Mouse (Mus musculus) embryo, embryonic 11.5 days (tissue): ENCODE measurements around the gene Fasn.
A peak's percentile ranks its signal among the peaks of the same experiment; 100 is the strongest.
"Not testable (repeated sequence)": the region's sequence is repeated elsewhere in the genome, so short reads cannot be mapped to it uniquely, and the experiment has no call there.

Experiments used
- DNase-seq: peaks from one replicate; pipeline ENCODE4 v3.0.0-alpha.2; 2012; ENCODE audit warnings: low read depth, low spot score

Gene Fasn

GRCm38 (mm10) chr11:120823956-120824786 is at the start of gene Fasn:
Gene Fasn (minus strand): TSS chr11:120824547.
- DNase-seq = peak; percentile 97

- no peak for DNase-seq
Observed at GRCm38 (mm10) chr11:120873206-120873605, 48.9 kb upstream of the Fasn start.

- no peak for DNase-seq
Observed at GRCm38 (mm10) chr11:120871521-120871920, 47.2 kb upstream of the Fasn start.

- no peak for DNase-seq
Observed at GRCm38 (mm10) chr11:120865816-120866215, 41.5 kb upstream of the Fasn start.

DNA sequence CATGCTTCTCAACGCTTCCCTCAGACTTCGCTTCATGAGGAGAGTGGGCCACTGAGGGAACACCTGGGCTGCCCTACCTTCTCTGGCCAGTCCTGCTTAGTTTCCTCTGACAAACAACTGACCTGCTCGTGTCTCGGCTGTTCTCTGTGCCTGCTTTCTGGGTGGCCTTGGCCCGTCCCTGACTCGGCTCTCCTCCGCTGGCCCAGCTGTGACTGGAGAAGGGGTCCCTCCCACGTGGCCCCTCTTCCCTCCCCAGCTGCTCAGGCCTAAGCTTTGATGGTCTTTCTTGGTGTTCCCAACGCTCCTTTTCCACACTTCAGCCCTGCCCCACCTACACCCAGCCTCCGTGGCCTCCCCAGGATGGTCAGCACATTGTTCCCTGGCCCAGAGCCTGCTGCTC is 38.5 kb upstream of the Fasn start:
- DNase-seq = no peak

- not testable (repeated sequence) for DNase-seq
Observed at GRCm38 (mm10) chr11:120855938-120856337, 31.6 kb upstream of the Fasn start.

DNA sequence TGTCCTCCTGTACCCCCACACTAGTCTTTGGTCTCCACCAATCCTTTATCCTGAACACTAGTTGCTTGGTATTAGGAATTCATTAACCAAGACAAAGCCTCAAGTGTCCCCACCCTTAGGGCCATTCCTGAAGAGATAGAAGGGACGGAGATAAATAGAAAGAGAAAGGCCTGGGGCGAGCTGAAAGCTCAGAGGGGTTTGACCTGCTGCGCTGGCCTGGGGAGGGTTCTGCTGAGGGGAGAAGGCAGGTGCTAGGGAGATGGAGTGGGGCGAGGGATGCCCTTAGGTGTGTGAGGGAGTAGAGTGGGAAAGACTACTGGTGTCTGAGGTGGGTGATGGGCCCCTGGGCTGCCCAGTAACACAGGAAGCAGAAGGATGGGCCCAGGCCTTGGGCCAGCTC is 29.4 kb upstream of the Fasn start:
- DNase-seq = no peak

GRCm38 (mm10) chr11:120853158-120853557 is 28.8 kb upstream of the Fasn start:
- no peak for DNase-seq

GRCm38 (mm10) chr11:120852083-120852935 is 28.0 kb upstream of the Fasn start:
- DNase-seq = no peak

DNA sequence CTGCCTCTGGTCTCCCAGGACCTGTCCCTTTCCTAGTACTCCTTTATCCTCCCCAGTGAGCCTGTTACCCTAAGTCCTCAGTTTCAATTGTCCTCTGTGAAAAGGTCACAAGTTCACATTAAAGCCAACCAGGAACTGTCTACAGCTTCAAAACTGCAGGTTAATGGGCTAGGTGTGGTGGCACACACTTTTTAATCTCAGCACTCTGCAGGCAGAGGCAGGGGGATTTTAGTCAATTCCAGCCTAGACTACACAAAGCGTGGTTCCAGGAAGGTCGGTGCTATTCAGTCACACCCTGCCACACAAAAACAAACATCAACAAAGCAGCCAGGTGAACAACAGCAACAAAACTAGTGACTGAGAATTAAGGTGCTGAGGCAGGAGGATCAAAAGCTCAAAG is 27.2 kb upstream of the Fasn start:
- no peak for DNase-seq

- DNase-seq = no peak
Observed at GRCm38 (mm10) chr11:120851132-120851531, 26.8 kb upstream of the Fasn start.

GRCm38 (mm10) chr11:120850331-120851030 is 26.1 kb upstream of the Fasn start:
- DNase-seq = no peak

GRCm38 (mm10) chr11:120846725-120847475 is 22.6 kb upstream of the Fasn start:
- no peak for DNase-seq

GRCm38 (mm10) chr11:120844329-120844728 is 20.0 kb upstream of the Fasn start:
- no peak for DNase-seq

GRCm38 (mm10) chr11:120833555-120834280 is 9.4 kb upstream of the Fasn start:
- DNase-seq = no peak

GRCm38 (mm10) chr11:120832962-120833361 is 8.6 kb upstream of the Fasn start:
- DNase-seq = not testable (repeated sequence)

- no peak for DNase-seq
Observed at GRCm38 (mm10) chr11:120831659-120832440, 7.5 kb upstream of the Fasn start.

DNA sequence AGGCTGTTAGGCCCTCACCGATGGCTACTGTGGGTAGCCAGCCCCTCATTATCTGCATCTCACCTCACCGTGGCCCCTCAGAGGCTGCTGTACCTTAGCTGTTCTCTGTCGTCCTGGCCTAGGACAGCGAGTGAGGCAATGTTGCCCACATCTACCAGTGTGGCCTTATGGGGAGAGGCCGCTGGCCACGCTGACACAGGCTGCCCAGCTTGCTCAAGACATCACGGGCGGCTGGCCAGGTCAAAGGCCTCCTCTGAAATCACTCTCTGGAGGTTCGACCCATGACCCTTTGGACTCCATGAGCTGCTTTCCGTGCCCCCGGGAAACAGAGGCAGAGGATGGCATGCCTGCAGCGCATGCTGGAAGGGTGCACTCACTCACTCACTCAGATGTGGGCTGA is 6.3 kb upstream of the Fasn start:
- DNase-seq = no peak

DNA sequence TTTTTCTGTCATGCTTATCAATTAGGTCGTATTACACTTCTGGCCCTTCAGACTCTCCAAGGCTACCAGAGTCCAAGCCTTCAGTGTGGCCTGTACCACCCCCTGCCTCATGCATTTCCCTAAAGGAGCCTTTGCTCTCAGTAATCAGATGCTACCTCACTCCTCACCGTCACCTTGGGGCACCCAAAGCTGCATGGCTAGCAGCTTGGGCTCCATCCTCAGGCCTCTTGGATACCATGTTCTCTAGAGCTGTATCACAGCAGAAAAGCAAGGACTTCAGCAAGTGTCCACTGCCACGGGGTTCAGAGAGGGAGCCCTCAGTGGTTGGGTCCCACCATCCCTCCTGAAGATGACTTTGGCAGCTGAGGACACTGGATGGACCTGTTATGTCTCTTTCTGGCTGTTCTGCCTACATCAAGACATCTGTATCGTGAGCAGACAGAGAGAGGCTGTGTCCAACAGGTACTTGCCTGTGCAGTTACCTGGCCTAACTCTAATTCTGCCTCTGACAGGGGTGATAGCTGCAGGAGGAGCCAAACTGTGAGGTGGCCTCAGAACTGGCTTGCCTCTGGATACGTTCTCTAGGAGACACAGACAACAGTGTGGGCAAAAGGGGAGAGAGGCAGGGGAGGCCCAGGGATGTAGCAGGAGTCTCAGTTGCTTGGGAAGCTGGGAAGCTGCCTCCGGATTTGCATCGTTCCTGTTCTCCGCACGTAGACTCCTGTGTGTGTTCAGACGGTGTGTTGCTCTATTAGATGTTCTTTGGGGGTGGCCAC is 5.6 kb upstream of the Fasn start:
- no peak for DNase-seq
